ENCODE assay signal across 8 mouse cellular contexts in genomic region chr6:53820486-53820985, GRCm38 (mm10). TPM values are rescaled to one million over a fixed set of nuclear protein-coding genes. Genes with fewer than 3 reads are reported as not detected.
DNase-seq lines count a peak whose midpoint lies in the region; ATAC-seq and TF ChIP-seq lines count a peak whose summit lies in the region.

TSS of gene Tril (minus strand) at chr6:53820830.

- H3K9me3 ChIP-seq in ES-E14 (ENCODE audit: control insufficient read depth, insufficient read depth, low read depth, low read length), result no peaks in the 10 kb centered on the region
- no peaks in the 10 kb centered on the region for H3K9me3 ChIP-seq in forebrain, embryonic 16.5 days (ENCODE audit: control insufficient read depth, low read length)
- H3K9me3 ChIP-seq in heart, postnatal 0 days (replicated peaks; ENCODE audit: control insufficient read depth, low read length), result no peaks in the 10 kb centered on the region
- H3K9me3 ChIP-seq in liver, embryonic 16.5 days (replicated peaks; ENCODE audit: control insufficient read depth, low read length), result no peaks in the 10 kb centered on the region

- peak; percentile 49 for ATAC-seq in forebrain, embryonic 16.5 days
- peak; percentile 63 for ATAC-seq in heart, postnatal 0 days (ENCODE audit: insufficient read depth, low read depth)
- no peak for ATAC-seq in liver, embryonic 16.5 days (ENCODE audit: low read depth)
- ATAC-seq in activated CD4-positive, CD25-positive, alpha-beta regulatory T cell, adult 4 months, result no peak

- TF ChIP-seq CTCF in heart, postnatal 0 days (IDR thresholded peaks at IDR 0.05; ENCODE audit: low read depth), result no peak

- peak within 1 kb of the TSS; percentile 93 for H3K4me2 ChIP-seq in forebrain, embryonic 16.5 days (ENCODE audit: low read length)
- H3K4me2 ChIP-seq in heart, postnatal 0 days (ENCODE audit: low read depth, low read length), result peak within 1 kb of the TSS; percentile 91
- H3K4me2 ChIP-seq in liver, embryonic 16.5 days (ENCODE audit: low read depth, low read length), result peak within 1 kb of the TSS; percentile 59

- DNase-seq in ES-E14 (ENCODE audit: low read depth, low spot score), result no peak
- DNase-seq in cerebellum, adult 11-12 months, result peak; percentile 49
- DNase-seq in heart, postnatal 0 days (ENCODE audit: low spot score), result peak; percentile 45
- peak; percentile 63 to 74 for DNase-seq in kidney, postnatal 36 days
- peak; percentile 74 for DNase-seq in ovary, postnatal 14 days (ENCODE audit: low spot score)

- peak within 1 kb of the TSS; percentile 40 to 59 for H3K4me3 ChIP-seq in ES-E14 (ENCODE audit: insufficient read depth in 1 of 2, low read depth in 1 of 2, low read length in 2 of 2, poor library complexity in 1 of 2, severe bottlenecking in 1 of 2)
- peak within 1 kb of the TSS; percentile 54 for H3K4me3 ChIP-seq in forebrain, embryonic 16.5 days (replicated peaks; ENCODE audit: low read length)
- peak within 1 kb of the TSS; percentile 62 for H3K4me3 ChIP-seq in heart, postnatal 0 days (ENCODE audit: low read depth, low read length)
- peak within 1 kb of the TSS; percentile 42 for H3K4me3 ChIP-seq in liver, embryonic 16.5 days (ENCODE audit: low read depth, low read length)

- in situ Hi-C loops in ES-E14 (cut with MboI; ENCODE audit: low sequenced_read_pairs in 2 of 2, unreplicated experiment in 2 of 2), result no loop called here

- WGBS in forebrain, embryonic 16.5 days, result 0% methylated on average over 43 of the region's 43 CpGs
- under 1% methylated on average over 43 of the region's 43 CpGs for WGBS in heart, postnatal 0 days
- WGBS in liver, embryonic 16.5 days (ENCODE audit: insufficient replicate concordance), result under 1% methylated on average over 43 of the region's 43 CpGs

- peaks cover 44% of the 10 kb centered on the region for H3K27me3 ChIP-seq in forebrain, embryonic 16.5 days (replicated peaks; ENCODE audit: control insufficient read depth, insufficient read depth, low read length)
- peaks cover 56% of the 10 kb centered on the region for H3K27me3 ChIP-seq in heart, postnatal 0 days (ENCODE audit: control insufficient read depth, insufficient read depth, low read length)
- peaks cover 65% of the 10 kb centered on the region for H3K27me3 ChIP-seq in liver, embryonic 16.5 days (ENCODE audit: control insufficient read depth, insufficient read depth, low read depth, low read length)

- TF ChIP-seq EP300 in heart, postnatal 0 days (IDR thresholded peaks at IDR 0.05; ENCODE audit: low read depth), result no peak

- H3K9ac ChIP-seq in ES-E14 (ENCODE audit: insufficient read depth, low read depth, low read length, poor library complexity, severe bottlenecking), result peak within 1 kb of the TSS; percentile 39; the same call in 1 of the 2 replicates
- peak within 1 kb of the TSS; percentile 53 for H3K9ac ChIP-seq in forebrain, embryonic 16.5 days (replicated peaks; ENCODE audit: low read depth, low read length)
- peak within 1 kb of the TSS; percentile 41 for H3K9ac ChIP-seq in heart, postnatal 0 days (replicated peaks; ENCODE audit: low read depth, low read length)
- H3K9ac ChIP-seq in liver, embryonic 16.5 days (ENCODE audit: low read depth, low read length), result no peak within 1 kb of the TSS

- peaks cover 0 to 2% of the 10 kb centered on the region in 2 experiments; a peak in 1 of 4 replicates for H3K4me1 ChIP-seq in ES-E14 (ENCODE audit: control insufficient read depth in 2 of 2, insufficient read depth in 2 of 2, low read length in 2 of 2, poor library complexity in 1 of 2)
- peaks cover 33% of the 10 kb centered on the region for H3K4me1 ChIP-seq in forebrain, embryonic 16.5 days (replicated peaks; ENCODE audit: control insufficient read depth, insufficient read depth, low read length)
- H3K4me1 ChIP-seq in heart, postnatal 0 days (ENCODE audit: control insufficient read depth, insufficient read depth), result peaks cover 20% of the 10 kb centered on the region; the same call in 1 of the 2 replicates
- no peaks in the 10 kb centered on the region; the same call in 1 of the 2 replicates for H3K4me1 ChIP-seq in liver, embryonic 16.5 days (ENCODE audit: control insufficient read depth, low read depth, low read length)

- H3K27ac ChIP-seq in ES-E14 (ENCODE audit: insufficient read depth, low read depth, low read length, poor library complexity, severe bottlenecking), result no peak within 1 kb of the TSS
- peak within 1 kb of the TSS; percentile 3 for H3K27ac ChIP-seq in forebrain, embryonic 16.5 days (ENCODE audit: low read length)
- peak within 1 kb of the TSS; percentile 75 for H3K27ac ChIP-seq in heart, postnatal 0 days (ENCODE audit: low read depth)
- peak within 1 kb of the TSS; percentile 24; the same call in 1 of the 2 replicates for H3K27ac ChIP-seq in liver, embryonic 16.5 days (ENCODE audit: low read length)

- H3K36me3 ChIP-seq in ES-E14 (ENCODE audit: control insufficient read depth, insufficient read depth, low read length, poor library complexity, severe bottlenecking), result no peaks in the 10 kb centered on the region
- no peaks in the 10 kb centered on the region for H3K36me3 ChIP-seq in forebrain, embryonic 16.5 days (ENCODE audit: control insufficient read depth, insufficient read depth)
- no peaks in the 10 kb centered on the region for H3K36me3 ChIP-seq in heart, postnatal 0 days (replicated peaks; ENCODE audit: control insufficient read depth, insufficient read depth, low read length)
- H3K36me3 ChIP-seq in liver, embryonic 16.5 days (ENCODE audit: control insufficient read depth, insufficient read depth), result no peaks in the 10 kb centered on the region

TF ChIP-seq in ES-E14, 5 proteins besides CTCF, POLR2A, EP300 and RAD21:
- TF ChIP-seq ZC3H11A (IDR thresholded peaks at IDR 0.05; ENCODE audit: borderline replicate concordance, low read depth, low read length) (no peak), CHD2 (IDR thresholded peaks at IDR 0.05; ENCODE audit: low read depth, low read length) (no peak), ZNF384 (IDR thresholded peaks at IDR 0.05; ENCODE audit: low read depth, low read length) (no peak)

RNA-seq across cellular contexts. Expression of gene Tril, which starts in this region (rescaled TPM):
- total RNA-seq in ES-E14 (2012; rRNA removed), result 2.4 TPM in 2 replicates
- 7.4 and 7.7 TPM in 2 replicates for polyA plus RNA-seq in forebrain, embryonic 16.5 days (2015; fragmentation: Nextera tagmentation; extraction: Ambion mirVana)
- 6.4 and 8.4 TPM in 2 replicates for total RNA-seq in heart, postnatal 0 days (2014; rRNA removed; ENCODE audit: low replicate concordance)
- 3.5 and 3.9 TPM in 2 replicates for polyA plus RNA-seq in heart, postnatal 0 days (2015; fragmentation: Nextera tagmentation; extraction: Ambion mirVana)
- polyA plus RNA-seq in liver, embryonic 16.5 days (2015; fragmentation: Nextera tagmentation; extraction: Ambion mirVana), result 0.35 and 0.45 TPM in 2 replicates
- not detected for polyA plus RNA-seq in activated CD4-positive, CD25-positive, alpha-beta regulatory T cell, adult 4 months (2017; shearing (Covaris generic))

Comparison
In these comparisons a context has a peak if more than half of its experiments do, and no peak if none do; other contexts are left out.
1. ATAC-seq: peak in forebrain, embryonic 16.5 days (single experiment) and heart, postnatal 0 days (single experiment); none in liver, embryonic 16.5 days (single experiment) and activated CD4-positive, CD25-positive, alpha-beta regulatory T cell, adult 4 months (single experiment).
2. Peak in every context shown above with its lines, with median percentiles within 50 percentile points of each other: H3K4me3 ChIP-seq and H3K4me2 ChIP-seq.